ENCODE assay signal across 16 mouse cellular contexts in the genomic region with DNA sequence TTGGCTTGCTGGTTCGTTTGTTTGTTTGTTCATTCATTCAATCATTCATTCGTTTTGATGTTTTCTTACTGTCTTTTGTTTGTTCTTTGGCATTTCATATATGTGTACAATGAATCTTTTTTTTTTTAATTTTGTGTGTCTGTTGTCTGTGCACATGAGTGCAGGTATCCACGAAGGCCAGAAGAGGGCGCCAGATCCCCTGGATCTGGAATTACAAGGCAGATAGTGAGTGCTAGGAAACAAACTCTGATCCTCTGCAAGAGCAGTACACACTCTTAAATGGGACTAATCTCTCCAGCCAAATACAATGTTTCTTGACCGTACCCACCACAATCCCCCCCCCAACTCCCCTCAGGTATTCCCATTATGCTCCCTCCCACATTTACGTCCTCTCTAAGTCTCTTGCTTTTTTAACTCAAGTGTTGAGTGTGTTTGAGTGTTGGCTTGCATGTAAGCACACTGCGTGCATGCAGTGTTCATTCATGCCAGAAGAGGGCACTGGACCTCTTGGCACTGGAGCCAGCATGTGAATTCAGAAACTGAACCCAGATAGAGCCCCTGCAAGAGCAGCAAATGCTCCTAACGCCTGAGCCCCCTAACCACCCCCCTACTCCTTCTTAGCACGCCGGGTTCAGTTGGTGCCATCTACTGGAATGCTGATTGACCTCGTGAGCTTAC. TPM values are rescaled to one million over a fixed set of nuclear protein-coding genes. Genes with fewer than 3 reads are reported as not detected.
DNase-seq lines count a peak whose midpoint lies in the region; ATAC-seq and TF ChIP-seq lines count a peak whose summit lies in the region.
"Had no signal": no experiment of that assay in that cellular context is flagged by ENCODE, and none has a peak within 500 bp of the region (broad histone marks: within the 10 kb centered on the region; RNA-seq: fewer than 3 reads in every experiment).

No protein-coding gene starts in this region.

- H3K9ac ChIP-seq in hindbrain, embryonic 13.5 days = no peak overlapping the region
- H3K9ac ChIP-seq in hindbrain, embryonic 12.5 days = no peak overlapping the region
- H3K9ac ChIP-seq: embryonic facial prominence, embryonic 12.5 days; liver, embryonic 15.5 days; midbrain, embryonic 15.5 days had no signal

- 0 out of 2 replicates have a peak overlapping the region, but pooled peaks have one; percentile 35 for H3K27ac ChIP-seq in hindbrain, embryonic 13.5 days
- no peak overlapping the region for H3K27ac ChIP-seq in hindbrain, embryonic 12.5 days
- no peak overlapping the region for H3K27ac ChIP-seq in testis, adult 2 months (ENCODE audit: control insufficient read depth, insufficient read depth, low read depth, low read length)
- H3K27ac ChIP-seq in bone marrow, adult 2 months (ENCODE audit: control insufficient read depth, insufficient read depth, low read depth, low read length, poor library complexity) = no peak overlapping the region
- H3K27ac ChIP-seq: embryonic facial prominence, embryonic 12.5 days; liver, embryonic 15.5 days; midbrain, embryonic 15.5 days had no signal

- no peak for DNase-seq in testis, postnatal 10 days (ENCODE audit: low spot score)
- DNase-seq in spleen, postnatal 4 days (ENCODE audit: low spot score in 2 of 2) = no peak
- no peak for DNase-seq in spleen, postnatal 36 days (ENCODE audit: low spot score in 2 of 2)
- DNase-seq: adrenal gland, postnatal 10 days; cerebellum, adult 18-20 months; heart, adult 18-20 months; kidney, postnatal 10 days; thymus, adult 18-20 months had no signal

- no peak overlapping the region for H3K4me3 ChIP-seq in hindbrain, embryonic 13.5 days
- no peak overlapping the region for H3K4me3 ChIP-seq in hindbrain, embryonic 12.5 days
- no peak overlapping the region for H3K4me3 ChIP-seq in testis, adult 2 months (ENCODE audit: control insufficient read depth, low read depth, low read length)
- H3K4me3 ChIP-seq in bone marrow, adult 2 months (replicated peaks; ENCODE audit: control insufficient read depth, low read depth, low read length) = no peak overlapping the region
- H3K4me3 ChIP-seq: embryonic facial prominence, embryonic 12.5 days; liver, embryonic 15.5 days; midbrain, embryonic 15.5 days had no signal

- 72% methylated on average over 11 of the region's 11 CpGs for WGBS in hindbrain, embryonic 13.5 days
- 69% methylated on average over 11 of the region's 11 CpGs for WGBS in hindbrain, embryonic 12.5 days
- 73% methylated on average over 11 of the region's 11 CpGs for WGBS in bone marrow, adult 2 months

- TF ChIP-seq POLR2A in testis, adult 2 months (IDR thresholded peaks at IDR 0.05; ENCODE audit: control insufficient read depth, low read depth, low read length) = no peak
- no peak for TF ChIP-seq POLR2A in bone marrow, adult 2 months (IDR thresholded peaks at IDR 0.05; ENCODE audit: borderline replicate concordance, control insufficient read depth, low read depth, low read length)

- 0 out of 2 replicates have a peak, but pooled peaks cover 8% of the 10 kb centered on the region for H3K27me3 ChIP-seq in hindbrain, embryonic 13.5 days
- no peaks in the 10 kb centered on the region for H3K27me3 ChIP-seq in hindbrain, embryonic 12.5 days
- no peaks in the 10 kb centered on the region for H3K27me3 ChIP-seq in testis, adult 2 months (ENCODE audit: control insufficient read depth, insufficient read depth, low read length)

- no peak for ATAC-seq in hindbrain, embryonic 13.5 days (ENCODE audit: low FRiP score)
- ATAC-seq in hindbrain, embryonic 12.5 days (ENCODE audit: low FRiP score) = no peak
- ATAC-seq: midbrain, embryonic 15.5 days; Patski had no signal

- H3K36me3 ChIP-seq in hindbrain, embryonic 13.5 days = no peaks in the 10 kb centered on the region
- no peaks in the 10 kb centered on the region for H3K36me3 ChIP-seq in hindbrain, embryonic 12.5 days
- no peaks in the 10 kb centered on the region for H3K36me3 ChIP-seq in testis, adult 2 months (ENCODE audit: control insufficient read depth, insufficient read depth, low read length)
- H3K36me3 ChIP-seq: embryonic facial prominence, embryonic 12.5 days; liver, embryonic 15.5 days; midbrain, embryonic 15.5 days had no signal

- 0 out of 2 replicates have a peak, but pooled peaks cover 5% of the 10 kb centered on the region for H3K9me3 ChIP-seq in hindbrain, embryonic 13.5 days
- 0 out of 2 replicates have a peak, but pooled peaks cover 8% of the 10 kb centered on the region for H3K9me3 ChIP-seq in hindbrain, embryonic 12.5 days (replicated peaks)
- H3K9me3 ChIP-seq: embryonic facial prominence, embryonic 12.5 days had no signal

- TF ChIP-seq CTCF in testis, adult 2 months (IDR thresholded peaks at IDR 0.05; ENCODE audit: control insufficient read depth, insufficient read depth, insufficient replicate concordance, low read depth, low read length) = peak; percentile 42; the same call in 1 of the 2 replicates
- peak; percentile 52 for TF ChIP-seq CTCF in bone marrow, adult 2 months (IDR thresholded peaks at IDR 0.05; ENCODE audit: control insufficient read depth, insufficient read depth, low read length)

- H3K4me1 ChIP-seq in hindbrain, embryonic 13.5 days (replicated peaks) = peaks cover 9% of the 10 kb centered on the region
- H3K4me1 ChIP-seq in hindbrain, embryonic 12.5 days = 0 out of 2 replicates have a peak, but pooled peaks cover 4% of the 10 kb centered on the region
- H3K4me1 ChIP-seq in testis, adult 2 months (ENCODE audit: control insufficient read depth, insufficient read depth, low read length) = peaks cover 20% of the 10 kb centered on the region
- no peaks in the 10 kb centered on the region for H3K4me1 ChIP-seq in bone marrow, adult 2 months (ENCODE audit: control insufficient read depth, insufficient read depth, low read length)
- H3K4me1 ChIP-seq: embryonic facial prominence, embryonic 12.5 days had no signal

- H3K4me2 ChIP-seq in hindbrain, embryonic 13.5 days = no peak overlapping the region
- no peak overlapping the region for H3K4me2 ChIP-seq in hindbrain, embryonic 12.5 days (replicated peaks)
- H3K4me2 ChIP-seq: embryonic facial prominence, embryonic 12.5 days; liver, embryonic 15.5 days; midbrain, embryonic 15.5 days had no signal

RNA-seq across cellular contexts. Expression of gene Dnajc11, which starts 33.6 kb away (rescaled TPM):
- 84.3 and 86.5 TPM in 2 replicates for polyA plus RNA-seq in hindbrain, embryonic 13.5 days (2015; fragmentation: Nextera tagmentation; extraction: Ambion mirVana)
- polyA plus RNA-seq in hindbrain, embryonic 12.5 days (2016; fragmentation: Nextera tagmentation; extraction: Ambion mirVana) = 82.8 and 83.2 TPM in 2 replicates
- polyA plus RNA-seq in testis, adult 2 months (2012; rRNA removed) = 28.6 and 31.2 TPM in 2 replicates
- 50.8 and 79.8 TPM in 2 replicates for polyA plus RNA-seq in bone marrow, adult 2 months (2011; ENCODE audit: insufficient read depth, insufficient read length, low replicate concordance, missing spikeins)

RNA-seq across cellular contexts. Expression of gene Camta1, which starts 38.2 kb away (rescaled TPM):
- polyA plus RNA-seq in hindbrain, embryonic 13.5 days (2015; fragmentation: Nextera tagmentation; extraction: Ambion mirVana) = 159 and 162 TPM in 2 replicates
- 136 and 157 TPM in 2 replicates for polyA plus RNA-seq in hindbrain, embryonic 12.5 days (2016; fragmentation: Nextera tagmentation; extraction: Ambion mirVana)
- 13.5 and 15.4 TPM in 2 replicates for polyA plus RNA-seq in testis, adult 2 months (2012; rRNA removed)
- 26.6 and 28.3 TPM in 2 replicates for polyA plus RNA-seq in bone marrow, adult 2 months (2011; ENCODE audit: insufficient read depth, insufficient read length, low replicate concordance, missing spikeins)
